9 mouse cellular contexts compared by ENCODE assay signal in the genomic region with DNA sequence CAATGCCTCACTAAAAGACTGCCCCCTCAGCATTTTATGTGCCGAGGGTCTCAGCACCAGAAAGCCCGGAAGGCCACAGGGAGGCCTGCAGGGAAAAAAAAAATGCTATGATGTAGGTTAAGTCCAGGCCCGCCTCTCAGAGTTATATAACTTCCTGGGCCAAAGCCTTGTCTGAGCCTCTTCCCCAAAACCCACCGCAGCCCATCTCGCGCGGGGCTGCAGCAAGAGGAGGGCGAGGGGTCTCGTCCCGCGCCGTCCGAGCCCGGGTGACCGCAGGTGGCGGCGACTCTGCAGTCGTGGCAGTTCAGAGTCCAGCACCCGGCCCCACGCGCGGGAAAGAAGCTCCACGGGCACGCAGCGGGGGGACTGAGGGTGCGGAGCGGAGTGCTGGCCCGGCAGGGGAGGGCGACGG. TPM values are rescaled to one million over a fixed set of nuclear protein-coding genes. Genes with fewer than 3 reads are reported as not detected.
DNase-seq lines count a peak whose midpoint lies in the region; ATAC-seq and TF ChIP-seq lines count a peak whose summit lies in the region.
"Had no signal": no experiment of that assay in that cellular context is flagged by ENCODE, and none has a peak within 500 bp of the region (broad histone marks: within the 10 kb centered on the region; RNA-seq: fewer than 3 reads in every experiment).

No protein-coding gene starts in this region.

- TF ChIP-seq POLR2A in small intestine, adult 2 months (IDR thresholded peaks at IDR 0.05; ENCODE audit: low read depth, low read length): no peak

- H3K9ac ChIP-seq in forebrain, embryonic 13.5 days: peak overlapping the region; percentile 98
- H3K9ac ChIP-seq in liver, embryonic 14.5 days (replicated peaks): peak overlapping the region; percentile 100

- peak overlapping the region; percentile 77 for H3K4me2 ChIP-seq in forebrain, embryonic 13.5 days
- H3K4me2 ChIP-seq in liver, embryonic 14.5 days (ENCODE audit: low read depth): peak overlapping the region; percentile 96

- H3K36me3 ChIP-seq in forebrain, embryonic 13.5 days (ENCODE audit: poor library complexity, severe bottlenecking): no peaks in the 10 kb centered on the region
- H3K36me3 ChIP-seq in liver, embryonic 14.5 days (replicated peaks; ENCODE audit: control insufficient read depth, insufficient read depth, low read depth): peaks cover 5% of the 10 kb centered on the region
- no peaks in the 10 kb centered on the region for H3K36me3 ChIP-seq in small intestine, adult 2 months (ENCODE audit: control insufficient read depth, insufficient read depth, low read length)

- peak overlapping the region; percentile 54; the same call in 1 of the 2 replicates for H3K27ac ChIP-seq in forebrain, embryonic 13.5 days
- H3K27ac ChIP-seq in liver, embryonic 14.5 days: peak overlapping the region; percentile 98
- H3K27ac ChIP-seq in small intestine, adult 2 months (ENCODE audit: insufficient read depth, low read depth, low read length): peak overlapping the region; percentile 38; the same call in 1 of the 2 replicates

- no peak for TF ChIP-seq EP300 in liver, embryonic 14.5 days (IDR thresholded peaks at IDR 0.05; ENCODE audit: low read depth)

- ATAC-seq in activated CD4-positive, CD25-positive, alpha-beta regulatory T cell, adult 4 months: peak; percentile 52
- no peak; the same call in 1 of the 2 replicates for ATAC-seq in forebrain, embryonic 13.5 days
- peak; percentile 37 for ATAC-seq in liver, embryonic 14.5 days (ENCODE audit: insufficient read depth)

- H3K27me3 ChIP-seq in forebrain, embryonic 13.5 days: no peaks in the 10 kb centered on the region
- no peaks in the 10 kb centered on the region for H3K27me3 ChIP-seq in liver, embryonic 14.5 days (ENCODE audit: control insufficient read depth, insufficient read depth, low read length)
- H3K27me3 ChIP-seq in small intestine, adult 2 months (ENCODE audit: control insufficient read depth, insufficient read depth, low read length): no peaks in the 10 kb centered on the region

- intact Hi-C loops in left cerebral cortex, postnatal 10 days (cut with DNase I): no loop called here

- WGBS in forebrain, embryonic 13.5 days: 0% methylated on average over 30 of the region's 30 CpGs
- 0% methylated on average over 30 of the region's 30 CpGs for whole genome bisulfite sequencing in liver, embryonic 14.5 days (ENCODE audit: insufficient replicate concordance)
- WGBS in small intestine, adult 2 months: under 1% methylated on average over 30 of the region's 30 CpGs

- H3K9me3 ChIP-seq in forebrain, embryonic 13.5 days (replicated peaks): no peaks in the 10 kb centered on the region
- no peaks in the 10 kb centered on the region for H3K9me3 ChIP-seq in liver, embryonic 14.5 days (ENCODE audit: control insufficient read depth, low read length)

- peaks cover 16% of the 10 kb centered on the region for H3K4me1 ChIP-seq in forebrain, embryonic 13.5 days
- peaks cover 22 to 33% of the 10 kb centered on the region in 2 experiments for H3K4me1 ChIP-seq in liver, embryonic 14.5 days (replicated peaks; ENCODE audit: control insufficient read depth in 2 of 2, insufficient read depth in 2 of 2, low read length in 1 of 2)
- H3K4me1 ChIP-seq in small intestine, adult 2 months (ENCODE audit: control insufficient read depth, insufficient read depth, insufficient read length, low read length): no peaks in the 10 kb centered on the region; the same call in none of the 2 replicates

- peak; percentile 41 for DNase-seq in left cerebral cortex, adult 11 months (ENCODE audit: low spot score)
- no peak for DNase-seq in left cerebral cortex, postnatal 10 days (ENCODE audit: extremely low spot score in 1 of 2, low spot score in 2 of 2)
- DNase-seq in liver, embryonic 14.5 days (ENCODE audit: low read depth in 3 of 3, low spot score in 3 of 3): peak; percentile 7 to 31 (median 9)
- DNase-seq in adrenal gland, adult (ENCODE audit: inconsistent age in 2 of 2, low spot score in 1 of 2): no peak
- DNase-seq in kidney, adult 9 months: no peak

- H3K4me3 ChIP-seq in forebrain, embryonic 13.5 days: peak overlapping the region; percentile 92
- peak overlapping the region; percentile 89 to 91 for H3K4me3 ChIP-seq in liver, embryonic 14.5 days (ENCODE audit: insufficient read depth in 1 of 2, low read depth in 2 of 2, low read length in 2 of 2)
- peak overlapping the region; percentile 99 for H3K4me3 ChIP-seq in small intestine, adult 2 months (ENCODE audit: low read depth, low read length)

- no peak for TF ChIP-seq CTCF in liver, embryonic 14.5 days (IDR thresholded peaks at IDR 0.05; ENCODE audit: low read depth)
- TF ChIP-seq CTCF in small intestine, adult 2 months (IDR thresholded peaks at IDR 0.05; ENCODE audit: extremely low read depth, insufficient read length, insufficient replicate concordance, low read depth, low read length): no peak

RNA-seq across cellular contexts. Expression of gene Ninl, which starts 0.4 kb away (rescaled TPM):
- total RNA-seq in left cerebral cortex, postnatal 10 days (2021): 1 to 10 TPM; 5.1 to 6.1 TPM
- polyA plus RNA-seq in activated CD4-positive, CD25-positive, alpha-beta regulatory T cell, adult 4 months (2017; shearing (Covaris generic)): not detected
- polyA plus RNA-seq in forebrain, embryonic 13.5 days (2015; fragmentation: Nextera tagmentation; extraction: Ambion mirVana): 16.3 and 20.6 TPM in 2 replicates
- 7.2 and 17.3 TPM in 2 replicates for polyA plus RNA-seq in liver, embryonic 14.5 days (2012; rRNA removed)
- polyA plus RNA-seq in liver, embryonic 14.5 days (2014; fragmentation: Nextera tagmentation; extraction: Ambion mirVana): 7.0 and 9.8 TPM in 2 replicates
- polyA plus RNA-seq in small intestine, adult 2 months (2012; rRNA removed): 0.43 and 0.84 TPM in 2 replicates

RNA-seq across cellular contexts. Expression of gene Nanp, which starts 0.4 kb away (rescaled TPM):
- 10 to 100 TPM; 22.0 to 25.5 TPM for total RNA-seq in left cerebral cortex, postnatal 10 days (2021)
- polyA plus RNA-seq in activated CD4-positive, CD25-positive, alpha-beta regulatory T cell, adult 4 months (2017; shearing (Covaris generic)): 10 to 100 TPM; 36.7 to 37.3 TPM
- 38.1 and 38.9 TPM in 2 replicates for polyA plus RNA-seq in forebrain, embryonic 13.5 days (2015; fragmentation: Nextera tagmentation; extraction: Ambion mirVana)
- 17.9 and 28.8 TPM in 2 replicates for polyA plus RNA-seq in liver, embryonic 14.5 days (2012; rRNA removed)
- polyA plus RNA-seq in liver, embryonic 14.5 days (2014; fragmentation: Nextera tagmentation; extraction: Ambion mirVana): 76.9 and 81.4 TPM in 2 replicates
- 0.95 and 1.5 TPM in 2 replicates for polyA plus RNA-seq in small intestine, adult 2 months (2012; rRNA removed)

RNA-seq across cellular contexts. Expression of gene Gm14151, which starts 53.3 kb away (rescaled TPM):
- not detected for total RNA-seq in left cerebral cortex, postnatal 10 days (2021)
- polyA plus RNA-seq in activated CD4-positive, CD25-positive, alpha-beta regulatory T cell, adult 4 months (2017; shearing (Covaris generic)): not detected
- not detected in 2 replicates for polyA plus RNA-seq in forebrain, embryonic 13.5 days (2015; fragmentation: Nextera tagmentation; extraction: Ambion mirVana)
- polyA plus RNA-seq in liver, embryonic 14.5 days (2012; rRNA removed): not detected in 2 replicates
- polyA plus RNA-seq in liver, embryonic 14.5 days (2014; fragmentation: Nextera tagmentation; extraction: Ambion mirVana): not detected in 2 replicates
- not detected in 2 replicates for polyA plus RNA-seq in small intestine, adult 2 months (2012; rRNA removed)
- polyA plus RNA-seq: gonadal fat pad, adult 2 months had no signal

RNA-seq across cellular contexts. Expression of gene Gm14147, which starts 59.2 kb away (rescaled TPM):
- total RNA-seq in left cerebral cortex, postnatal 10 days (2021): not detected
- not detected for polyA plus RNA-seq in activated CD4-positive, CD25-positive, alpha-beta regulatory T cell, adult 4 months (2017; shearing (Covaris generic))
- not detected in 2 replicates for polyA plus RNA-seq in forebrain, embryonic 13.5 days (2015; fragmentation: Nextera tagmentation; extraction: Ambion mirVana)
- not detected in 2 replicates for polyA plus RNA-seq in liver, embryonic 14.5 days (2012; rRNA removed)
- not detected in 2 replicates for polyA plus RNA-seq in liver, embryonic 14.5 days (2014; fragmentation: Nextera tagmentation; extraction: Ambion mirVana)
- not detected in 2 replicates for polyA plus RNA-seq in small intestine, adult 2 months (2012; rRNA removed)

Comparison
In these comparisons a context has a peak if more than half of its experiments do, and no peak if none do; other contexts are left out.
1. DNase-seq: peak in left cerebral cortex, adult 11 months (single experiment) and liver, embryonic 14.5 days (3 of 3); none in left cerebral cortex, postnatal 10 days (0 of 2), adrenal gland, adult (0 of 2) and kidney, adult 9 months (single experiment).
2. H3K27ac ChIP-seq: peak in every context shown above with its lines; median percentile 98 in liver, embryonic 14.5 days; 54 in forebrain, embryonic 13.5 days; 38 in small intestine, adult 2 months.
3. Peak in every context shown above with its lines, with median percentiles within 50 percentile points of each other: H3K4me3 ChIP-seq.